Mouse (Mus musculus): ENCODE measurements around the gene Ciz1.
A peak's percentile ranks its signal among the peaks of the same experiment; 100 is the strongest.

Gene Ciz1

GRCm38 (mm10) chr2:32420066-32420608, 68.0 kb downstream of the Ciz1 start:
- no peak for DNase-seq

GRCm38 (mm10) chr2:32420647-32421046, 68.5 kb downstream of the Ciz1 start:
- no peak for DNase-seq

- DNase-seq, result no peak
These were observed 69.7 kb downstream of the Ciz1 start for GRCm38 (mm10) chr2:32421851-32422251.

- peak; percentile 51 for DNase-seq
These were observed 71.6 kb downstream of the Ciz1 start for GRCm38 (mm10) chr2:32423481-32424331.

DNA sequence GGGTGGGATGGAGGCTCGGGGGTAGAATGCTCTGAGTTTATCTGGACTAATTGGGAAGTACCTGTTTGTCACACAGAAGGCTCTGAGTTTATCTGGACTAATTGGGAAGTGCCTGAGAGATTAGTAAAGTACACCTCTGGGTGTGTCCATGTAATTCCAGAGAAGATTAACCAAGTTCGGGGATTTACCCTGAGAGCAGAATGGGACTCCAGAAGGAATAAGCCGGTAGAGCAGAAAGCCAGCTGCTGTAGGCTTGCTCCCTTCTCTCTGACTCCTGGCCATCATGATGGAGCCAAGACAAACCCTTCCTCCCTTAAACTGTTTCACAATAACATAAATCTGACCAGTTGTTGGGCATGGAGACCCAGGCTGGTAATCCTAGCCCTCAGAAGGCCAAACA, 72.7 kb downstream of the Ciz1 start:
- DNase-seq, result no peak

DNA sequence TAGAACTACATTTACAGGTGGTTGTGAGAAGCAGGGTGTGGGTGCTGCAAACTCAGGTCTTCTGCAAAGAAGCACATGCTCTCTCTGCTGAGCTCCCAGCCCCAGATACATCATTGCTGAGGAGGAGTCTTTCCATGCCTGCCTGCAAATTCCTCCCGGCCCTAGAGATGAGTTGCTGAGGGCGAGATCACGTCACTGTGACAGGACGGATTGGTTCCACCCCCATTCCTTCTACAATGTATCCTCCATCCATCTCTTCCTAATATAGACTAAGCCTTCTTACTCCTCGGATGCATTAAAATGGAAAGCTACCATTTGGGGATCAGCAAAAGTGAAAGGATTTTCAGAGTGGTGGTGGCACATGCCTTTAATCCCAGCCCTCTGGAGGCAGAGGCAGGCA, 73.4 kb downstream of the Ciz1 start:
- DNase-seq, result peak; percentile 71

DNA sequence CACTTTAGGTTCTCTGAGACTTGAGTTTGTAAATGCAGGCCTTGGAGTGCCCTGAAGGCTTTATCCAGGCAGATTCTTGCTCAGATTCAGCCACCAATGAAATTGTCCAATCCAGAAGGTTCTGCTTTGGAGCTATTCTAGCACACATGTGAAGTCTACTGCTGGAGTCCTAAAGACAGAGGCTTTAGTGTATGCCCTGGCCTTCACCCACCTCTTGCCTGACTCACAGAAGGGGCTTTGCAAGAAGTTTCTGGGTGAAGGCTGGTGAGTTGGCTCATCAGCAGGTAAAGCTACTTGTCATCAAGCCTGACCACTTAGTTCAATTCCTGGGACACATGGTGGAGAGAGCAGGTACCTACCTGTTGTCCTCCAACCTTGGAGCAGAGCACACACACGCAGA, 74.0 kb downstream of the Ciz1 start:
- no peak for DNase-seq

GRCm38 (mm10) chr2:32427720-32428119, 75.6 kb downstream of the Ciz1 start:
- DNase-seq, result no peak

- peak; percentile 84 for DNase-seq
These were observed 76.2 kb downstream of the Ciz1 start for GRCm38 (mm10) chr2:32428262-32428722.

GRCm38 (mm10) chr2:32429215-32429891, 77.2 kb downstream of the Ciz1 start:
- DNase-seq, result no peak
